Mouse (Mus musculus) heart, adult 11 months (tissue): Measurements from ENCODE around the gene Mical2.

Experiments used
- DNase-seq: peaks from one replicate; pipeline ENCODE4 v3.0.0; 2022

Gene Mical2

GRCm38 (mm10) chr7:112225615-112226262 is at the start of gene Mical2:
Gene Mical2, plus strand, starts transcription at chr7:112225856.
- peak; percentile 100 for DNase-seq

DNA sequence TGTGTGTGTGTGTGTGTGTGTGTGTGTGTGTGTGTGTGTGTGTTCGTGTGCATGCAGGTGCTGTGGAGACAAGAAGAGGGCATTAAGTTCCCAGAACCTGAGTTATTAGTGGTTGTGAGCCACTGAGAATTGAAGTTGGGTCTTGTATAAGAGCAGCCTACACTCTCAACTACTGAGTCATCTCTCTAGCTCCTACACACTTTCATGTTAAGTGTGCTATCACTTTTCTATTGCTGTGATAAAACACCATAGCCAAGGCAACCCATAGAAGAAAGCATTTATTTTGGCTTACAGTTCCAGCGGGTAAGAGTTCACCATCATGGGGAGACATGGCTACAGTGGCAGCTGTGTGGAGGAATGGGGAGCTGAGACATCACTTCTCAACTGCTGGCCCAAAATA is 49.0 kb upstream of the Mical2 start:
- DNase-seq = no peak

GRCm38 (mm10) chr7:112180235-112180705 is 45.4 kb upstream of the Mical2 start:
- peak; percentile 97 for DNase-seq

DNA sequence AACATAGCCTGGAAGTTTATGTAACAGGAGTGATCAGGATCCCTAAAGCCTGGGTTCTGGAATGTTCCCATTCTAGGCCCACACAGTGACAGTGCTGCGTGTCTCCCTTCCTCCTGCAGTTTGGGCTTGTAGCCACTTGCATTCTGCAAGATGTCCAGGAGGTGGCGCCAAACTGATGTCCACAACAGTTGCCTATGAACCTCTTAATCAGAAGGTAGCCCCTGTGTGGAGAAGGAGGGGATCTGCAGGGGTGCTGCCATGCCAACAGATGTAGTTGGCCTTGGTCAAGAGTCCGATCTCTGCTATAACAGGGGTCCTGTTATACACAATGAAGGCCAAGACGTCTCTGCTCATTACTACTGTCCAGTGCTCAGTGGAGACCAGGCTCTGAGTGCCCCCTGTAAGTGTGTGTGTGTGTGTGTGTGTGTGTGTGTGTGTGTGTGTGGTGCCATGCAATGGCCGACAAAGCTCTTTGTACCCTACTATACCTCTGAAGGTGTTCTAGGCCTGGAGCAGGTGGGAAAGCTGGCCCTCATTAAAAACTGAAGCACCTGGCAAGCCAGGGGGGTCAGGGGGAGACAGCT is 42.3 kb upstream of the Mical2 start:
- DNase-seq = peak; percentile 97

GRCm38 (mm10) chr7:112184519-112185225 is 41.0 kb upstream of the Mical2 start:
- no peak for DNase-seq

GRCm38 (mm10) chr7:112185226-112185745 is 40.4 kb upstream of the Mical2 start:
- peak; percentile 95 for DNase-seq

- DNase-seq = no peak
These were observed 38.8 kb upstream of the Mical2 start for GRCm38 (mm10) chr7:112186871-112187270.

DNA sequence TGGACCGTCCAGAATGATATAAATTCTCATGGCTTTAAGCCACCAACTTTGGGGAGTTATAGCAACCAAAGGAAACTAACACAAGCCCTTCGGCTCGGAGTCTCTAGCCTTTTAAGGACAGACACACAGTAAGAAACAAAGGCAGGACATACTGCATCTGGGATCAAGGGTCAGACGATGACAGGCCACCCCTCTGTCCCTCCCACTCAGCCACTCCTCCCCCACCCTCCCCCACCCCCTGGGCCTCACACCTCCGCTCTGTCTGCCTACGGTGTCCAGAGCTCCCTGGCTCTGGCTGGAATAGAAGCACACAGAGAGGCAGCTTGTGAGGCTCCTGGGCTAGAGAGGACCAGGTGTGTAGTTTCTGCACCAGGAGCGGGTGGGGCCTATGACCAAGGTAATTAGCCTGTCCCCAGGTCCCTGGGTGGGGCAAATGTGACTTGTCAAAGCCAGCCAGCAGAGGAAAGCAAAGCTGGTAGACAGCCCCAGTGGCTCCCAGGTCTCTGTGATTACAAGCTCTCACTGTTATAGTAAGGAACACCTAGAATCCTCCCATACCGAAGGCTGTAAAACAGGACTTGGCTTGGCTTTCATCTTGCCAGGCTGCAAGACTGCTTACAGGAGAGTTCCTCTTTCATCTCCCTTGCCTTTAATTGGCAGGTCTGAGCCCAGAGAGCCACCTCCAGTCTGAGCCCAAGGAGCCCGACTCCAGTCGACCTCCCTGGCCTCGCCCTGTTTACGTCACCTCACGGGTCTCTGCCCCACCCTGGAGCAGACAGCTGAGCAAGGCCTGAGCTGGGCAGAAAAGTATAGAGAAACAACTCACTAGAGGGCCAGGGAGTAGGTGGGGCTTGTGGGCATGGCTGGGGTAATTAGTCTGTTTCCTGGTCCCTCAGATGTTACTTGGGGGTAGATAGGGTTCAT is 37.9 kb upstream of the Mical2 start:
- DNase-seq = no peak

DNA sequence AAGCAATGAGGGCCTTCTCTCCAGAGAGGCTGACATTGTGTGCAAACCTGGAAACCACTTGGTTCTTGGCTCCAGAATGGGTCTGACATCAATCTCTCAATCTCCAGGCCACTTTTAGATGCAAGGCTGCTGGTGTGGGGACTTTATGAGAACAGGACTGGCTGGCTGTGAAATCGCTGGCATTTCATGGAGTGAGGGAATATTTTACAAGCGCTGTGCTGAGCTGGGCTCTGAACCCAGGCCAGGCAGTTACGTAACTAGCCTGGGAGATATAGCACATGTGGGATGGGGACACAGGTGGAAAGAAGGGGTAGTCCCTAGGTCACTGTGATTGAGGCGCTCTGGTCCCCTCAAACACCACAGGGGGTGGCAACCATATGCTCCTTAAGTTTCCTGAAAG is 33.4 kb upstream of the Mical2 start:
- DNase-seq = no peak

DNA sequence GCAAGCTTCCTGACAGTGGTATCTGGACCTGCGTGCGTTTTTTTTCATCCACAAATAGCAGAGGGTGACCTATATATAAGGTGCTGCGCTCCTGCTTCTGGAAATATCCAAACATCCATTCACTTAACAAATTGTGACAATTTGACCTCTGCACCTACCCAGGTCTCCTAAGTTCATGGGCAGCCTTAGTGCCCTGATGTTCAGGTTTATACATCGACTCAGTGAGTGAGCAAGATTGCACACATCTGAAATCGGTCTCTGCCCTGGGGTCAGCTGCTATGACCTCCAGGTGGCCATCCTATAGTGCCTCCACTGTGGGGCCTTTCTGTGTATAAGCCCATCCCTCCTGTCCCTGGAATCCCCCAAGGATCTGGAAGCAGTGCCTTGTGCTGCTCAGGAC is 32.9 kb upstream of the Mical2 start:
- no peak for DNase-seq

DNA sequence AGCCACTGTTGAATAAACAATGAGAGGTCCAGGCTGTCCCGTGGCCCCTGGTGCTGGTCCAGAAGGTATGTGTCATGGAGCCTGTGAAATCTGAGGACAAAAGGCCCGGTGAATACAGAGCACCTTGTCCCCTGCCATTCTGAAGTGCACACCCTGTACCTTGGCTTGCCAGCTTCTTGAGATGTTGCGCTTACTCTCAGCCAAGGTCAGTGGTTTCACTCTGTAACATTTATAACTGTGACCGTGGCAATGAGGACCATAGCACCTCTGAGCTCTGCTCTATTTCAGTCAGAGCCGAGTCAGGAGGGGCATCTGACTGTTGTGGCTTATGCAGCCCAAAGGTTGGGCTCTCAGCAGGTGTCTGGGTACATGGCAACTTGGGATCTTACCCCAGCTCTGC is 31.4 kb upstream of the Mical2 start:
- DNase-seq = no peak

DNA sequence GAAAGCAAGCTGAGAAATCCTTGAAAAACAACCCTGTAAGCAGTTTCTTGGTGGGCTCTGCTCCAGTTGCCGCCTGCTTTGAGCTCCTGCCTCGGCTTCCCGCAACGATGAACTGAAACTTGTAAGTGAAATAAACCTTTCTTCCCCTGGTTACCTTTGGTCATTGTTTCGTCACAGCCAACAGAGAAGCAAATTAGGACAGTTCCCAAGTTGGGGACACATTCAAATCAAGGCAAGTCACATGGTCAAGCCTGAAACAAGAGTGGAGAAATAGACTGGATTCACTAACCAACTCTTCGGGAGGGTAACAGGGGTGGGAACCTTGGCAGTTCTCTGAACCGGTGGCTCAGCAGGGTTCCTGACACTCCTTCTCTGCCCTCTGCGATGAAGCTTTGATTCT is 28.2 kb upstream of the Mical2 start:
- no peak for DNase-seq

DNA sequence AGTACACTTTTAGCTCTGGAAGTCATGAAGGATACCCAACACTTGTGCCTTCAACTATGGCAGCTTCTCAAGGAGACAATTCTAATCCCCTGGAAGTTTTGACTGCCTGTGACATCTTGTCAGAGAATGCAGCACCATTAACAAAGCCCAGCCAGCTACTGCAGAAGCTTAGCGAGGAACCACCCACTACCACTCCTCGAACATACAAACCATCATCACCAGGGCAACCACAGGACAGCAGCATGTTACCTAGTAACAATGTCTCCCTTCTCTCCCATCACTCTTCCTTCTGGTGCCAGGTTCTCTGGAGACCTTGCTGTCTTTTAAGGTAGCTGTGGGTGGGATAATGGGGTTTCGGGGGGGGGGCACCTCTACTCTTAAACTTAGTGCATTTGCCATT is 26.3 kb upstream of the Mical2 start:
- DNase-seq = no peak

DNA sequence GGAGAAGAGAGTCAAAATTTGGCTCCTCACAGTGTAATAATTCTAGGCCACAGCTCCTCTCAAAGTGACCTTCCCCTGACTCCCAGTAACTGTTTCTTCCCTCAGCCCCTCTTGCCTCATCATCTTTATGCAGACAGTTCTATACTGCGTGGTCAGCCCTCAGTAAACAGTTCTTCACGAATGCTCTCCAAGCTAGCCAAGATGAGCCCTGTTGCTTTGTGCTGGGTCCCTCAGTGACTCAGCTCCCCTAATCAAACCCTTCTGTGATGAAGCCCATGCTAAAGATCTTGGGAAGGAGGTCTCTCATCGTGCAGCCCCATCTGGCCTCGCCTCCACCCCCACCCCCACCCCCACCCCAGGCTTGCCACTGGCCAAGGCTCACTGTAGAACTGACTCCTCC is 24.9 kb upstream of the Mical2 start:
- DNase-seq = no peak

- peak; percentile 93 for DNase-seq
These were observed 23.5 kb upstream of the Mical2 start for GRCm38 (mm10) chr7:112202194-112202593.

DNA sequence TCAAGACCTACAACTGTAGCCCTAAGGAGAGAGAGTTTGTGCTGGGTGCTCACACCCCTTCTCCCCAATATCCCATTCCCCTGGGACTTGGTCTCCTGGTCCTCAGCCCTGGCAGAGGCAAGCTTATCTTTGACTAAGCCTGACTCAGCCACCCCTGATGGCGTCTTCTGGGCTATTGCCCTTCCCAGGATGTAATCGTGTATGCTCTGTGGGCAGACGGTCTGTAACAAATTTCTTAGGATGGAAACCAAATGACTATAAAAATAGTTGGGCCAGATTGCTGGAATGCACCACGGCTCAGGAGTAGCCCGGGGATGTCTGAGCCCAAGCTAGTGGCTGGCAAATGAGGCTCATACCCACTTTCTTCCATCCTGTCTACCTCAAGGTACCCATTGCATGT is 22.8 kb upstream of the Mical2 start:
- DNase-seq = no peak

DNA sequence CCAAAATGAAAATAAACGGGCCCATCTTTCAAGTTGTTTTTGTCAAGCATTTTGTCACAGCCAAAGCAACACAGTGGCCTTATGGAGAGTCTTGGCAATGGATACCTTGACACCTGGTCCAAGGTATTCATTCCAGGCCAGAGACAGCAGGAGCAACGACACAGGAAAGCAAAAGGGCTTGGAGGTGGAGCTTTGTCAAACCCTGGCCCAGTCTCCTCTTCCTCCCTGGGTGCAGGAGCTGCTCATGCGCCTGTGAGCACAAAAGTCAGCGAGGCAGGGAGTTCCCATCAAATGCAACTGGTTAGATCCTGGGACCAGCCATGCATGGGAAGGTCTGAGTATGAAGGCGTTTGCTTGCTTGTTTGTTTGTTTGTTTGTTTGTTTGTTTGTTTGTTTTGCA is 21.7 kb upstream of the Mical2 start:
- no peak for DNase-seq

GRCm38 (mm10) chr7:112204380-112204963 is 21.2 kb upstream of the Mical2 start:
- DNase-seq = peak; percentile 97

DNA sequence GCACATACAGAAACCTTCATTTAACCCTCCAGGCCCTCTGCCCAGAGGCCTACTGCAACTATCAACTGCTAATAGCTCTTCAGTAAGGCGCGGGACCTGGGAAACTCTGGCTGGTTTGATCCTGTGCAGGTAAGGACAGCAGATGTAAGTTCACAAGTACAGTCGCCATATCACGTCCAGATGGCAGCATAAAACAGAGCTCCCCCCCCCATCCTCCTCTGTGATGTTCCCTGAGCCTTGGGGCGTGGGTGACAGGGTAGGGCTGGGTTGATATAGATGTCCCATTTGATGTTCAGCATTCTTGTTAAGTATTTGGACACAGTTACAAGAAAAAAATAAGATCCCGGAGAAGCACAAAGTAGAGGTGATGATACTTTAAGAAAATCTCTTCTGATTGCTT is 20.1 kb upstream of the Mical2 start:
- DNase-seq = no peak

DNA sequence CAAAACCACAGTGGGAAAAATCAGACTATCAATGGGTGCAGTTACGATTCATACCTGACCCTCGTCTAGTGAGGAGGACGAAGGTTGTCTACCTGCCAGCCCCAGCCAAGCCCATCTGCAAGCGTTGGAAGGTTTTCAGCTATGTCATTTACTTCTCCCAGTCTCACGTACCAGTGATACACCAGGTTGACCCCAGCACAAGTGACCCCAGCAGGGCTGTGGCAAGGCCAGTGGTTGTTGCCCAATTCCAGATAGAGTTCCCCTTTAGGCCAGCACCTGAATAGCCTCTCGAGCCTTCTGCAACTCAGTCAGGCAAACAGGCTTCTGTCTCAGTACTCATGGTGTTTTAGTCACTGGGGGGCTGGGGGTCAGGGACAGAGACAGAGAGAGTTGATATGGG is 17.9 kb upstream of the Mical2 start:
- DNase-seq = no peak

GRCm38 (mm10) chr7:112208323-112209167 is 17.1 kb upstream of the Mical2 start:
- DNase-seq = no peak

GRCm38 (mm10) chr7:112209621-112210020 is 16.0 kb upstream of the Mical2 start:
- DNase-seq = no peak
